Mouse (Mus musculus): ENCODE measurements around the gene Ltbp4.

The Ltbp4 gene

GRCm38 (mm10) chr7:27337175-27337853 lies at the start of gene Ltbp4:
Gene Ltbp4 (minus strand): TSS chr7:27337692.
- DNase-seq (ENCODE audit: low spot score), result no peak

- peak; percentile 89 for DNase-seq (ENCODE audit: low spot score)
Measured at GRCm38 (mm10) chr7:27384731-27385130, 47.2 kb upstream of the Ltbp4 start.

GRCm38 (mm10) chr7:27384134-27384533 lies 46.6 kb upstream of the Ltbp4 start:
- DNase-seq (ENCODE audit: low spot score), result no peak

- DNase-seq (ENCODE audit: low spot score), result no peak
Measured at GRCm38 (mm10) chr7:27383233-27383632, 45.7 kb upstream of the Ltbp4 start.

- DNase-seq (ENCODE audit: low spot score), result no peak
Measured at GRCm38 (mm10) chr7:27381560-27381959, 44.1 kb upstream of the Ltbp4 start.

GRCm38 (mm10) chr7:27381009-27381408 lies 43.5 kb upstream of the Ltbp4 start:
- DNase-seq (ENCODE audit: low spot score), result no peak

- DNase-seq (ENCODE audit: low spot score), result no peak
Measured at GRCm38 (mm10) chr7:27379836-27380235, 42.3 kb upstream of the Ltbp4 start.

GRCm38 (mm10) chr7:27378431-27378830 lies 40.9 kb upstream of the Ltbp4 start:
- no peak for DNase-seq (ENCODE audit: low spot score)

- DNase-seq (ENCODE audit: low spot score), result no peak
Measured at GRCm38 (mm10) chr7:27375274-27375673, 37.8 kb upstream of the Ltbp4 start.

GRCm38 (mm10) chr7:27371715-27372462 lies 34.4 kb upstream of the Ltbp4 start:
- DNase-seq (ENCODE audit: low spot score), result no peak

- DNase-seq (ENCODE audit: low spot score), result no peak
Measured at GRCm38 (mm10) chr7:27369111-27369510, 31.6 kb upstream of the Ltbp4 start.

GRCm38 (mm10) chr7:27367976-27368375 lies 30.5 kb upstream of the Ltbp4 start:
- DNase-seq (ENCODE audit: low spot score), result no peak

GRCm38 (mm10) chr7:27366082-27366844 lies 28.8 kb upstream of the Ltbp4 start:
- no peak for DNase-seq (ENCODE audit: low spot score)

- no peak for DNase-seq (ENCODE audit: low spot score)
Measured at GRCm38 (mm10) chr7:27364379-27364778, 26.9 kb upstream of the Ltbp4 start.

- peak; percentile 100 for DNase-seq (ENCODE audit: low spot score)
Measured at GRCm38 (mm10) chr7:27361283-27361946, 23.9 kb upstream of the Ltbp4 start.

- DNase-seq (ENCODE audit: low spot score), result no peak
Measured at GRCm38 (mm10) chr7:27360749-27361148, 23.3 kb upstream of the Ltbp4 start.

- DNase-seq (ENCODE audit: low spot score), result no peak
Measured at GRCm38 (mm10) chr7:27359706-27360358, 22.3 kb upstream of the Ltbp4 start.

GRCm38 (mm10) chr7:27359162-27359561 lies 21.7 kb upstream of the Ltbp4 start:
- DNase-seq (ENCODE audit: low spot score), result no peak

- DNase-seq (ENCODE audit: low spot score), result no peak
Measured at GRCm38 (mm10) chr7:27357595-27357978, 20.1 kb upstream of the Ltbp4 start.

- DNase-seq (ENCODE audit: low spot score), result no peak
Measured at GRCm38 (mm10) chr7:27356861-27357594, 19.5 kb upstream of the Ltbp4 start, which contains the start of gene Gm20479. Gene Gm20479 (minus strand): TSS chr7:27357419.

GRCm38 (mm10) chr7:27356248-27356647 lies 18.8 kb upstream of the Ltbp4 start:
- no peak for DNase-seq (ENCODE audit: low spot score)
